Mouse (Mus musculus) lung, embryonic 14.5 days (tissue): Measurements from ENCODE around the gene Gm2115. TPM values are rescaled to one million over a fixed set of nuclear protein-coding genes. Genes with fewer than 3 reads are reported as not detected.
A peak's percentile ranks its signal among the peaks of the same experiment; 100 is the strongest.

ENCODE experiments used
- ATAC-seq: fragments of 200-750 bp; cut with Nextera tagmentation; 2 replicates; pipeline ENCODE4 v1.8.0; 2017; ENCODE audit warnings: mild to moderate bottlenecking, moderate TSS enrichment, moderate library complexity; ENCODE audit not compliant: insufficient read depth
- DNase-seq: peaks from one replicate; pipeline ENCODE4 v3.0.0-alpha.2; 2015
- H3K27ac ChIP-seq: fragments of 300-500 bp; sonication (generic); 2 replicates; pipeline ENCODE4 v1.5.1; 2014; ENCODE audit warnings: low read depth, mild to moderate bottlenecking, moderate library complexity
- H3K27me3 ChIP-seq: fragments of 300-500 bp; sonication (generic); 2 replicates; pipeline ENCODE4 v1.6.1; 2014; ENCODE audit warnings: low read length, control low read depth; ENCODE audit not compliant: insufficient read depth
- H3K36me3 ChIP-seq: fragments of 300-500 bp; sonication (generic); 2 replicates; pipeline ENCODE4 v1.6.1; 2014; ENCODE audit warnings: control low read depth; ENCODE audit not compliant: insufficient read depth
- H3K4me1 ChIP-seq: fragments of 300-500 bp; sonication (generic); 2 replicates; pipeline ENCODE4 v1.6.1; 2014; ENCODE audit warnings: antibody characterized with exemption, control low read depth; ENCODE audit not compliant: insufficient read depth
- H3K4me2 ChIP-seq: fragments of 300-500 bp; sonication (generic); 2 replicates; pipeline ENCODE4 v1.6.1; 2014; ENCODE audit warnings: mild to moderate bottlenecking
- H3K4me3 ChIP-seq: fragments of 300-500 bp; sonication (generic); 2 replicates; pipeline ENCODE4 v1.5.1; 2014; ENCODE audit warnings: low read depth, low read length
- H3K9ac ChIP-seq: fragments of 300-500 bp; sonication (generic); 2 replicates; pipeline ENCODE4 v1.6.1; 2014
- H3K9me3 ChIP-seq: fragments of 300-500 bp; sonication (generic); 2 replicates; pipeline ENCODE4 v1.6.1; 2016; ENCODE audit warnings: low read depth, low read length, control low read depth
- CTCF ChIP-seq: IDR thresholded peaks from 2 replicates; pipeline ENCODE4 v1.5.1; 2016; ENCODE audit warnings: antibody characterized with exemption, low read depth
- WGBS: fragments of 180-500 bp; shearing (Covaris S2); extraction: QIAGEN DNeasy Blood & Tissue Kit; methylation state at CpG from one replicate; pipeline ENCODE4 v1.1.7; 2014; 5-methylcytosine and 5-hydroxymethylcytosine counted together
- polyA plus RNA-seq: library from polyadenylated mRNA; unstranded; fragments of >200 nt; fragmentation: Nextera tagmentation; extraction: Ambion mirVana; gene quantifications from 2 replicates; pipeline ENCODE4 v1.2.1, GENCODE M21; 2014

Gene Gm2115
- polyA plus RNA-seq, 1 experiment from 2014 or later = 6.3 TPM

DNA sequence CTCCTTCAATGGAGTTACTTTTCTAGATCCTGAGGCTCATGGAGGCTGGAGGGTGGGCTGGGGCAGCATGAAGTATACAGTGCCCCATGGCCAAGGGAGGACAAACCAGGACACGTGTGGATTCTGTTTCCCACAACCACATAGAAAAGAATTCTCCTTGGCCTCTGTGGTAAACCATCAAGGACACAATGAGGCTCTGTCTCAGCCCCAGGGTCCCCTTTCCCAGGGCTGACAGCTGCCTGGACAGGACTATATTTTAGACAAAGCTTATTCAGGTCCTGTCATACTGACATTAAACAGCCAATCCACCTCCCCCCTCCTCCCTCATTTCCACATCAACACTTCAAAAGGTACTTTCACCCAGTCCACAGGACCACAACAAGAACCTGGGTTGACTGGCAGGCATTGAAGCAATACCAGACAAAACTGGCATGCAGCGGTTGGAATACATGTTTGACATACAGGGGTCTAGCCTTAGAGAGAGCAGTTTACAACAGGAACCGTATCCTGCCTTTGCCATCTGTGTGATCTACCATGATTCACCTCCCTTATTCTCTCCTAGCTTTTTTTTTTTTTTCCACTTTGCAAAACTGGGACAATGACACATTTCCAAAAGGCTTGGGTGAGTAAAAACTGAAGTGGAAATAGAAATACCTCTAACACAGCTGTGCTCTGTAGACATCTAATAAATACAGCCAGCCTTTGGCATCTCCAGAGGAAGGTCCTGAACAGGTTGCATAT, 57.8 kb downstream of the Gm2115 start:
- no peak for TF ChIP-seq CTCF
- H3K4me1 ChIP-seq = no peaks in the 10 kb centered on the region
- no peak for ATAC-seq
- no peak overlapping the region for H3K27ac ChIP-seq
- H3K9ac ChIP-seq = no peak overlapping the region
- H3K36me3 ChIP-seq = no peaks in the 10 kb centered on the region
- H3K27me3 ChIP-seq = no peaks in the 10 kb centered on the region
- no peak overlapping the region for H3K4me3 ChIP-seq
- WGBS = 76% methylated on average over 3 of the region's 3 CpGs
- no peak overlapping the region for H3K4me2 ChIP-seq
- no peak for DNase-seq
- H3K9me3 ChIP-seq = no peaks in the 10 kb centered on the region

DNA sequence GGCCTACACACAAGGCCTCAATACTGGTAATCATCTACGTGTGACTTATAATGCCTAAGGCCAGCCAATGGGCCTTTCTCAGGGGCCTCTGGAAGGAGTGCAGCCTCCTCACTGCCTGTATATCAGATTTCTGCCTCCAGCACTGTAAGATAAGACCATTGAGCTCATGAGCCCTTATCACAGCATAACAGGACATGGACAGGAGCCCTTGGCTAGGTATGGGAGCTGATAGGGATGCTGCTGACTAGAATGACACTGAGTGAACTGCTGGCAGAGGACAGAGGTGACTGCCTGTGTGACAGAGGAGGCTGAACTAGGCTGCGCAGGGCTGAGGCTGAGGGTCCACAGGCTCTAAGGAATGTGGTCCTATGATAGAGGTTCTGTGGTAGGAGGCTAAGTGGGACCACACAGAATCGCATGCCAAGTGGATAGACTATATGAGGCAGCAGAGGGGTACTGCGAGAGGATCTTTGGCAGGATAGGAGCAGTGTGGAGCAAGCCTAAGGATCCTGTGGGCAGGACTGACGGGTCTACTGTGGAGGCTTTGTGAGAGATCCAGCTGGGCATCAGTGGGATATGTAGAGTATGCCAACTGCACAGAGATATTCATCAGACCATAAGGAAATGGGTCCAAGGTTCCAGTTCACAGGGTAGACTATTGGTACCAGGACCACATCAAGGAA, 58.5 kb downstream of the Gm2115 start:
- Histone ChIP-seq H3K4me1 (no peaks in the 10 kb centered on the region), H3K36me3 (no peaks in the 10 kb centered on the region), H3K9ac (no peak overlapping the region), H3K4me2 (no peak overlapping the region), H3K9me3 (no peaks in the 10 kb centered on the region), H3K27ac (no peak overlapping the region), H3K27me3 (no peaks in the 10 kb centered on the region), H3K4me3 (no peak overlapping the region)
- DNase-seq (no peak), ATAC-seq (peak; percentile 63)
- whole genome bisulfite sequencing = 84% methylated on average over 5 of the region's 5 CpGs
- TF ChIP-seq CTCF = no peak

DNA sequence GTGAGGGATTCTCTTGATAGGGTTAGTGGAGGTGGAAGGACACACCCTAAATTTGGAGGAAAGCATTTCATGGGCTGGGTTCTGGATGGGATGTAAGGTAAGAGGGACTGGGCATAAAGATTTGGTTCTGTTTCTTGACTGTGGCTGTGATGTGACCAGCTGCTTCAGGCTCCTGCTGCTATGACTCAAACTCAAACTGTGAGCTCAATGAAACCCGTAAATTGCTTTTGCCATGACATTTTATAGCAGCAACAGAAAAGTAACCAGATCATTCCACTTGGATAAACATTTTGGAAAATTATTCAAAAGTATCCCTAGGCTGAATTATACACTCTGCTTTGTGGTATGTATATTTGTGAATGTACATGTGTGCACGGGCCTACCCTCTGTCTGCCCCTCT, 61.9 kb downstream of the Gm2115 start:
- TF ChIP-seq CTCF = no peak
- DNase-seq (no peak), ATAC-seq (no peak)
- WGBS = 74% methylated on average over 2 of the region's 2 CpGs
- H3K27me3 ChIP-seq = no peaks in the 10 kb centered on the region
- no peak overlapping the region for H3K9ac ChIP-seq
- no peaks in the 10 kb centered on the region for H3K4me1 ChIP-seq
- H3K9me3 ChIP-seq = no peaks in the 10 kb centered on the region
- H3K36me3 ChIP-seq = no peaks in the 10 kb centered on the region
- no peak overlapping the region for H3K27ac ChIP-seq
- H3K4me3 ChIP-seq = no peak overlapping the region
- no peak overlapping the region for H3K4me2 ChIP-seq

DNA sequence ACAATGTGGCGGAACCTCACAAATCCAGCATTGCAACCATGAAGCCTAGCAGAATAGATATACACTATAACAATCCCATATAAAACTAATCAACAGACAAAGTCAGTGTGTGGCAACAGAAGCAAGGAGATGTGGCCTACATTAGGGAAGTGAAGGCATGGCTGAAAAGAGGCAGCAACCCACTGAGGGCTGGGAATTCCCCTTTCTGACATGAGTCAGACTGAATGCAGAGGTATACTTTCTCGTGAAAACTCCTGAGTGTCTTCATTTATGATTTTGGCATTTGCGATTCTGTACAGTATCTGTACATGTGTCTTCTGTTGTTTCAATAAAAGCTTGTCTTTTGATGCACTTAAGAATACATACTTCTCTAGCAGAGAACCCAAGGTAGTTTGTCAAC, 62.6 kb downstream of the Gm2115 start:
- H3K27me3 ChIP-seq = no peaks in the 10 kb centered on the region
- TF ChIP-seq CTCF = no peak
- H3K27ac ChIP-seq = no peak overlapping the region
- ATAC-seq = no peak
- H3K36me3 ChIP-seq = no peaks in the 10 kb centered on the region
- no peak for DNase-seq
- H3K9ac ChIP-seq = no peak overlapping the region
- H3K4me2 ChIP-seq = no peak overlapping the region
- H3K9me3 ChIP-seq = no peaks in the 10 kb centered on the region
- no peaks in the 10 kb centered on the region for H3K4me1 ChIP-seq
- 83% methylated on average over 3 of the region's 3 CpGs for WGBS
- no peak overlapping the region for H3K4me3 ChIP-seq

DNA sequence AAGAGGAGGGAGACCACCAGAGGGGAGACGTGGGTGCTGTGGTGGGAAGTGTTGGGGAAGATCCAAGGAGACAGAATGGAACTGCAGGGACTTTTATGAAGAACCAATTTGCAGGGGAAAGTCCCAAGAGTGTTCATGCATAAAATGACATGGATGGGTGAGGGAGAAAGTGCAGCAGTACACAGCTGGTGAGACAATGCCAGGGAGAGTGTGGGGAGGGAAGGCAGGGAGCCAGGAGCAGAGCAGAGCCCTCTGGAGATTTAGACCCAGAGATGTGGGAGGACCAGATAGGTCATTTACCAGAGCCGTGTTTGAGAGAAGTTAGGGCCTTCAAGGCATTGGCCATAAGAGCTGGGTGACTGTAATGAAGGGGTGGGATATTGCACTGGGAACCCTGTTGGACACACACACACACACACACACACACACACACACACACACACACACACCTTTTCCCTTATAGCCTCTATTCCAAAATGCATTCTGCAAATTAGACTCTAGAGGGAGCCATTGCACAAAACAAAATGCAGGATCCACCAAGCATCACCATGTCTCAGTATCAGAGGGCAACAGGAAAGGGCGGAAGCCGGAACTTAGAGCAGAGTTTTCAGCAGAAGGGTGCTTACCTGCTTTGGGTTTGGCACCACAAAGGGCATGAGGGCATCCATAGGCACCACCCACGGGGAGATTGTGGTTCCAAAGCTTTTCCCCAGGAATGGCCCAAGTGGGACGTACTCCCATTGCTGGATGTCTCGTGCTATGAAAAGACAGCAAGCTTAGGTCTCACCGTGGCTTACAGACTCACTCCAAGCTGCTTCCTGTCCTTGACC, 65.5 kb downstream of the Gm2115 start:
- 0 out of 2 replicates have a peak overlapping the region, but pooled peaks have one; percentile 18 for H3K4me2 ChIP-seq
- no peak overlapping the region for H3K9ac ChIP-seq
- H3K4me3 ChIP-seq = no peak overlapping the region
- peak; percentile 85 for DNase-seq
- no peaks in the 10 kb centered on the region for H3K9me3 ChIP-seq
- ATAC-seq = peak; percentile 80
- WGBS = 45% methylated on average over 8 of the region's 8 CpGs
- peak; percentile 88 for TF ChIP-seq CTCF
- no peaks in the 10 kb centered on the region for H3K4me1 ChIP-seq
- no peaks in the 10 kb centered on the region for H3K27me3 ChIP-seq
- H3K36me3 ChIP-seq = no peaks in the 10 kb centered on the region
- no peak overlapping the region for H3K27ac ChIP-seq

DNA sequence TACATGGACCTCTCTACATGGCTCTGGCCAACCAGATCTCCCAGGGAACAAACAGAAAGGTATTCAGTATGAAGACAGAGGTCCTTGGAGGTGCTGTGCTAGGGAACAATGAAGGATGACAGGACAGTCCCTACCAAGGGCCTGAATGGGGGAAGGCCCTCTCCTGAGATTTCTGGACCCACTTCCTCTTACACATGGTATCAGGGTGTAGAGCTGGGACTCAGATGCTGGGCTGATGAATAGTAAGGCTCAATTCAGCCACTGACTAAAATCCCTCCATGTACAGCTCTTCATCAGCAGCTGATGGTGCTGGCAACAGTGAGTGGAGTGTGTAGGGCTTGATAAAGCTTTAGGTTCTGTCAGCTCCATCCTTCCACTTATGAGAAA, 66.2 kb downstream of the Gm2115 start:
- ATAC-seq = peak; percentile 25
- H3K4me2 ChIP-seq = no peak overlapping the region
- H3K9me3 ChIP-seq = no peaks in the 10 kb centered on the region
- H3K27ac ChIP-seq = no peak overlapping the region
- H3K36me3 ChIP-seq = no peaks in the 10 kb centered on the region
- H3K27me3 ChIP-seq = no peaks in the 10 kb centered on the region
- TF ChIP-seq CTCF = no peak
- H3K4me3 ChIP-seq = no peak overlapping the region
- DNase-seq = no peak
- no peak overlapping the region for H3K9ac ChIP-seq
- H3K4me1 ChIP-seq = no peaks in the 10 kb centered on the region

DNA sequence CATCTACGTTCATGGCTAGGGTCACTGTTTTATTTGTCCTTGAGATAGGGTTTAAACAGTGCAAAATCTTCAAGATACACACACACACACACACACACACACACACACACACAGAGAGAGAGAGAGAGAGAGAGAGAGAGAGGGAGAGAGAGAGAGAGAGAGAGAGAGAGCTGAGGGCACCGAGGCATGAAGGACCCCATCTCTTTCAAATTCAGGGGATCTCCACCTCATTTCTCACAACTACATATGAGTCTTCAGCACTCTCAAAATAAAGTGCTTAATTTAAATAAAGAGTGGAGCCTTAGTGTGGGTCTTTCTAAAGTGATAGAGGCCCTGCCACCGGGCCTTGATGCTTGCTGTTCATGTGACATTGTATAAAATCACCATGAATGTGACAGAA, 67.2 kb downstream of the Gm2115 start:
- Histone ChIP-seq H3K27me3 (no peaks in the 10 kb centered on the region), H3K4me3 (no peak overlapping the region), H3K27ac (no peak overlapping the region), H3K4me2 (no peak overlapping the region), H3K4me1 (no peaks in the 10 kb centered on the region), H3K36me3 (no peaks in the 10 kb centered on the region), H3K9ac (no peak overlapping the region), H3K9me3 (no peaks in the 10 kb centered on the region)
- ATAC-seq (no peak), DNase-seq (no peak)
- 69% methylated on average over 3 of the region's 3 CpGs for WGBS
- no peak for TF ChIP-seq CTCF
